ENCODE assay signal across 14 mouse cellular contexts in the genomic region with DNA sequence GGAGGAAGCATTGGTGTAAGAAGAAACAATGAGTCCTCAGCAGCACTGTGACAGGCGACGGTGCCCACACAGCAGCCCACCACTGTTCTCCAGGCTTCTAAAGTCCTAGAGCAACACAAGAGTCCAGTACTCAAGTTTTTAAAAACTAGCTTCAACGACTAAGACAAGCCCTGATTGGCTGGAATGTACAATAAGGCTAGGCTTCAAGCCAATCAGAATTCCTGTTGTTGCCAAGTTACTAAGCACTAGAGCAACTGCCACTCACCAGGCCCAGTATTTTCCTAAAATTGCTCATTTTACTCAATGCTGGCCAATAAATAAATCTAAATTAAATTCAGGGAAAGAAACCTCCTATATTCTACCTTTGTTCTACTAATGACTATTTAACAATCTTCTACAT. TPM values are rescaled to one million over a fixed set of nuclear protein-coding genes. Genes with fewer than 3 reads are reported as not detected.
DNase-seq lines count a peak whose midpoint lies in the region; ATAC-seq and TF ChIP-seq lines count a peak whose summit lies in the region.
"Had no signal": no experiment of that assay in that cellular context is flagged by ENCODE, and none has a peak within 500 bp of the region (broad histone marks: within the 10 kb centered on the region; RNA-seq: fewer than 3 reads in every experiment).

No protein-coding gene starts in this region.

- dilution Hi-C loops in CH12.LX (cut with MboI; ENCODE audit: extremely low pct_ligation_motif_present, extremely low pct_unique_long_range_greater_than_20kb, low sequenced_read_pairs): no loop called here

- DNase-seq in 3T3-L1 (ENCODE audit: low read depth, low spot score) (peak; percentile 67), CH12.LX (ENCODE audit: extremely low read depth) (peak; percentile 79)
- no peak for DNase-seq in layer of hippocampus, adult 9-10 months (ENCODE audit: low spot score)
- DNase-seq: heart, adult 2 months had no signal

- no peaks in the 10 kb centered on the region for H3K36me3 ChIP-seq in intestine, embryonic 15.5 days
- H3K36me3 ChIP-seq in intestine, embryonic 16.5 days (ENCODE audit: control insufficient read depth, insufficient read depth, low read length): no peaks in the 10 kb centered on the region
- H3K36me3 ChIP-seq in CH12.LX (replicated peaks in 1 of 2; ENCODE audit: control insufficient read depth in 1 of 2, insufficient read depth in 1 of 2, low read length in 1 of 2): peaks cover 8 to 62% of the 10 kb centered on the region in 2 experiments
- 0 out of 2 replicates have a peak, but pooled peaks cover 10% of the 10 kb centered on the region for H3K36me3 ChIP-seq in embryonic facial prominence, embryonic 15.5 days
- peaks cover 4% of the 10 kb centered on the region; the same call in 1 of the 2 replicates for H3K36me3 ChIP-seq in intestine, postnatal 0 days (ENCODE audit: control insufficient read depth, insufficient read depth)

- 0 out of 2 replicates have a peak overlapping the region, but pooled peaks have one; percentile 9 for H3K27ac ChIP-seq in intestine, embryonic 15.5 days
- H3K27ac ChIP-seq in intestine, embryonic 16.5 days (ENCODE audit: low read length): no peak overlapping the region
- H3K27ac ChIP-seq in CH12.LX (ENCODE audit: insufficient read depth, low read depth): peak overlapping the region; percentile 30
- H3K27ac ChIP-seq in embryonic facial prominence, embryonic 15.5 days (replicated peaks): 0 out of 2 replicates have a peak overlapping the region, but pooled peaks have one; percentile 28
- no peak overlapping the region for H3K27ac ChIP-seq in intestine, postnatal 0 days (ENCODE audit: low read depth, low read length)
- H3K27ac ChIP-seq: forebrain, embryonic 13.5 days; heart, adult 2 months; hindbrain, embryonic 15.5 days; limb, embryonic 13.5 days; neural tube, embryonic 13.5 days had no signal

- TF ChIP-seq CTCF in CH12.LX (conservative IDR thresholded peaks at IDR 0.05 in 1 of 2, IDR thresholded peaks at IDR 0.05 in 1 of 2; ENCODE audit: low read depth in 2 of 2, low read length in 2 of 2): no peak
- no peak for TF ChIP-seq CTCF in intestine, postnatal 0 days (IDR thresholded peaks at IDR 0.05; ENCODE audit: low read depth)

- peaks cover 98% of the 10 kb centered on the region for H3K79me2 ChIP-seq in CH12.LX (replicated peaks; ENCODE audit: control insufficient read depth, extremely low read depth, insufficient read depth, poor library complexity, severe bottlenecking)

- TF ChIP-seq RAD21 in CH12.LX (IDR thresholded peaks at IDR 0.05; ENCODE audit: low read depth, low read length): no peak

- H3K4me1 ChIP-seq in intestine, embryonic 15.5 days (replicated peaks): peaks cover 21% of the 10 kb centered on the region
- H3K4me1 ChIP-seq in intestine, embryonic 16.5 days (ENCODE audit: control insufficient read depth, insufficient read depth, low read length): peaks cover 13% of the 10 kb centered on the region
- H3K4me1 ChIP-seq in CH12.LX (ENCODE audit: control insufficient read depth in 1 of 2, insufficient read depth in 2 of 2): peaks cover 23 to 88% of the 10 kb centered on the region in 2 experiments
- peaks cover 31% of the 10 kb centered on the region for H3K4me1 ChIP-seq in embryonic facial prominence, embryonic 15.5 days
- no peaks in the 10 kb centered on the region; the same call in 1 of the 2 replicates for H3K4me1 ChIP-seq in intestine, postnatal 0 days (replicated peaks; ENCODE audit: control insufficient read depth, insufficient read depth, low read length)

- no peak overlapping the region for H3K4me3 ChIP-seq in intestine, embryonic 15.5 days (replicated peaks)
- no peak overlapping the region for H3K4me3 ChIP-seq in intestine, embryonic 16.5 days (ENCODE audit: low read length)
- peak overlapping the region in 2 of 3 experiments; percentile 6 to 51 for H3K4me3 ChIP-seq in CH12.LX (replicated peaks in 1 of 3; ENCODE audit: low read depth in 2 of 3, low read length in 2 of 3, poor library complexity in 1 of 3)
- H3K4me3 ChIP-seq in embryonic facial prominence, embryonic 15.5 days (replicated peaks): no peak overlapping the region
- H3K4me3 ChIP-seq in intestine, postnatal 0 days (ENCODE audit: low read depth, low read length): no peak overlapping the region
- H3K4me3 ChIP-seq: forebrain, embryonic 13.5 days; heart, adult 2 months; hindbrain, embryonic 15.5 days; limb, embryonic 13.5 days; neural tube, embryonic 13.5 days had no signal

- no peak for ATAC-seq in intestine, embryonic 15.5 days
- ATAC-seq in intestine, embryonic 16.5 days: no peak
- ATAC-seq in embryonic facial prominence, embryonic 15.5 days (ENCODE audit: insufficient number of reproducible peaks, low FRiP score, low TSS enrichment, low read depth): no peak
- ATAC-seq in intestine, postnatal 0 days: no peak
- ATAC-seq: forebrain, embryonic 13.5 days; Patski had no signal

- 86% methylated on average over 3 of the region's 3 CpGs for WGBS in intestine, embryonic 15.5 days
- 80% methylated on average over 3 of the region's 3 CpGs for WGBS in intestine, embryonic 16.5 days
- 89% methylated on average over 3 of the region's 3 CpGs for WGBS in embryonic facial prominence, embryonic 15.5 days
- 74% methylated on average over 3 of the region's 3 CpGs for WGBS in intestine, postnatal 0 days

- TF ChIP-seq EP300 in CH12.LX (IDR thresholded peaks at IDR 0.05; ENCODE audit: low read length): no peak

- no peak overlapping the region for H3K4me2 ChIP-seq in intestine, embryonic 15.5 days (replicated peaks)
- H3K4me2 ChIP-seq in intestine, embryonic 16.5 days (ENCODE audit: low read depth, low read length): no peak overlapping the region
- peak overlapping the region; percentile 79 for H3K4me2 ChIP-seq in CH12.LX (ENCODE audit: insufficient read depth, low read depth, poor library complexity, severe bottlenecking)
- no peak overlapping the region for H3K4me2 ChIP-seq in embryonic facial prominence, embryonic 15.5 days (replicated peaks)
- H3K4me2 ChIP-seq in intestine, postnatal 0 days (replicated peaks; ENCODE audit: low read depth): no peak overlapping the region
- H3K4me2 ChIP-seq: forebrain, embryonic 13.5 days; hindbrain, embryonic 15.5 days; limb, embryonic 13.5 days; neural tube, embryonic 13.5 days had no signal

- peak; percentile 40; the same call in 1 of the 2 replicates for TF ChIP-seq POLR2A in CH12.LX (IDR thresholded peaks at IDR 0.05; ENCODE audit: low read depth, low read length)

- in situ Hi-C loops in CH12.LX (cut with MboI; ENCODE audit: low pct_ligation_motif_present, low pct_unique_long_range_greater_than_20kb, low sequenced_read_pairs): no loop called here

- H3K27me3 ChIP-seq in intestine, embryonic 15.5 days (replicated peaks): no peaks in the 10 kb centered on the region
- H3K27me3 ChIP-seq in intestine, embryonic 16.5 days (replicated peaks; ENCODE audit: control insufficient read depth, insufficient read depth, low read length): no peaks in the 10 kb centered on the region
- no peaks in the 10 kb centered on the region for H3K27me3 ChIP-seq in CH12.LX (replicated peaks)
- H3K27me3 ChIP-seq in embryonic facial prominence, embryonic 15.5 days: no peaks in the 10 kb centered on the region
- no peaks in the 10 kb centered on the region for H3K27me3 ChIP-seq in intestine, postnatal 0 days (replicated peaks; ENCODE audit: control insufficient read depth, insufficient read depth, low read length)
- H3K27me3 ChIP-seq: forebrain, embryonic 13.5 days; hindbrain, embryonic 15.5 days; limb, embryonic 13.5 days; megakaryocyte, embryonic 14.5 days; neural tube, embryonic 13.5 days; Patski had no signal

- no peak overlapping the region for H3K9ac ChIP-seq in intestine, embryonic 15.5 days
- H3K9ac ChIP-seq in intestine, embryonic 16.5 days (ENCODE audit: low read depth, low read length): no peak overlapping the region
- peak overlapping the region; percentile 57 for H3K9ac ChIP-seq in CH12.LX (ENCODE audit: insufficient read depth, low read depth)
- H3K9ac ChIP-seq in embryonic facial prominence, embryonic 15.5 days: no peak overlapping the region
- no peak overlapping the region for H3K9ac ChIP-seq in intestine, postnatal 0 days (ENCODE audit: low read depth, low read length)
- H3K9ac ChIP-seq: forebrain, embryonic 13.5 days; hindbrain, embryonic 15.5 days; limb, embryonic 13.5 days; neural tube, embryonic 13.5 days had no signal

- no peaks in the 10 kb centered on the region for H3K9me3 ChIP-seq in intestine, embryonic 15.5 days
- H3K9me3 ChIP-seq in intestine, embryonic 16.5 days (ENCODE audit: control insufficient read depth, low read length): no peaks in the 10 kb centered on the region
- H3K9me3 ChIP-seq in CH12.LX (replicated peaks; ENCODE audit: low read length): no peaks in the 10 kb centered on the region
- no peaks in the 10 kb centered on the region for H3K9me3 ChIP-seq in embryonic facial prominence, embryonic 15.5 days (replicated peaks)
- no peaks in the 10 kb centered on the region for H3K9me3 ChIP-seq in intestine, postnatal 0 days (ENCODE audit: control insufficient read depth)
- H3K9me3 ChIP-seq: forebrain, embryonic 13.5 days; hindbrain, embryonic 15.5 days; limb, embryonic 13.5 days; megakaryocyte, embryonic 14.5 days; neural tube, embryonic 13.5 days had no signal

RNA-seq across cellular contexts. Expression of a gene that starts 5.8 kb away (rescaled TPM):
- 57.6 and 65.0 TPM in 2 replicates for polyA plus RNA-seq in intestine, embryonic 15.5 days (2015; fragmentation: Nextera tagmentation; extraction: Ambion mirVana)
- polyA plus RNA-seq in intestine, embryonic 16.5 days (2015; fragmentation: Nextera tagmentation; extraction: Ambion mirVana): 80.8 and 83.6 TPM in 2 replicates
- 59.9 and 70.0 TPM in 2 replicates for total RNA-seq in CH12.LX (2012; rRNA removed)
- total RNA-seq in CH12.LX (2014; rRNA removed): 46.6 and 53.8 TPM in 2 replicates
- 57.9 and 60.0 TPM in 2 replicates for polyA plus RNA-seq in CH12.LX (2012; ENCODE audit: insufficient read length, low read depth)
- polyA plus RNA-seq in embryonic facial prominence, embryonic 15.5 days (2015; fragmentation: Nextera tagmentation; extraction: Ambion mirVana): 74.6 and 75.5 TPM in 2 replicates
- 52.2 and 55.7 TPM in 2 replicates for polyA plus RNA-seq in intestine, postnatal 0 days (2015; fragmentation: Nextera tagmentation; extraction: Ambion mirVana)

RNA-seq across cellular contexts. Expression of a gene that starts 6.7 kb away (rescaled TPM):
- 188 TPM in 2 replicates for polyA plus RNA-seq in intestine, embryonic 15.5 days (2015; fragmentation: Nextera tagmentation; extraction: Ambion mirVana)
- 171 and 184 TPM in 2 replicates for polyA plus RNA-seq in intestine, embryonic 16.5 days (2015; fragmentation: Nextera tagmentation; extraction: Ambion mirVana)
- total RNA-seq in CH12.LX (2012; rRNA removed): 249 and 250 TPM in 2 replicates
- total RNA-seq in CH12.LX (2014; rRNA removed): 123 and 141 TPM in 2 replicates
- 455 and 516 TPM in 2 replicates for polyA plus RNA-seq in CH12.LX (2012; ENCODE audit: insufficient read length, low read depth)
- polyA plus RNA-seq in embryonic facial prominence, embryonic 15.5 days (2015; fragmentation: Nextera tagmentation; extraction: Ambion mirVana): 242 and 256 TPM in 2 replicates
- polyA plus RNA-seq in intestine, postnatal 0 days (2015; fragmentation: Nextera tagmentation; extraction: Ambion mirVana): 72.9 and 80.2 TPM in 2 replicates

RNA-seq across cellular contexts. Expression of a gene that starts 38.5 kb away (rescaled TPM):
- polyA plus RNA-seq in intestine, embryonic 15.5 days (2015; fragmentation: Nextera tagmentation; extraction: Ambion mirVana): 32.1 and 34.4 TPM in 2 replicates
- polyA plus RNA-seq in intestine, embryonic 16.5 days (2015; fragmentation: Nextera tagmentation; extraction: Ambion mirVana): 27.7 and 28.4 TPM in 2 replicates
- total RNA-seq in CH12.LX (2012; rRNA removed): 80.2 and 91.6 TPM in 2 replicates
- total RNA-seq in CH12.LX (2014; rRNA removed): 75.9 and 87.8 TPM in 2 replicates
- polyA plus RNA-seq in CH12.LX (2012; ENCODE audit: insufficient read length, low read depth): 77.7 and 81.2 TPM in 2 replicates
- 32.0 and 33.9 TPM in 2 replicates for polyA plus RNA-seq in embryonic facial prominence, embryonic 15.5 days (2015; fragmentation: Nextera tagmentation; extraction: Ambion mirVana)
- 15.6 and 16.3 TPM in 2 replicates for polyA plus RNA-seq in intestine, postnatal 0 days (2015; fragmentation: Nextera tagmentation; extraction: Ambion mirVana)

Comparison
In these comparisons a context has a peak if more than half of its experiments do, and no peak if none do; other contexts are left out.
1. H3K27ac ChIP-seq: peak in intestine, embryonic 15.5 days (single experiment), CH12.LX (single experiment) and embryonic facial prominence, embryonic 15.5 days (single experiment); none in intestine, embryonic 16.5 days (single experiment) and intestine, postnatal 0 days (single experiment).
2. H3K4me3 ChIP-seq: peak in CH12.LX (2 of 3); none in intestine, embryonic 15.5 days (single experiment), intestine, embryonic 16.5 days (single experiment), embryonic facial prominence, embryonic 15.5 days (single experiment) and intestine, postnatal 0 days (single experiment).